Mouse (Mus musculus): ENCODE results near the gene Nfkbie. TPM values are rescaled to one million over a fixed set of nuclear protein-coding genes. Genes with fewer than 3 reads are reported as not detected.

Nfkbie gene
- polyA plus RNA-seq, 1 experiment from 2014 or later: 9.7 TPM

DNA sequence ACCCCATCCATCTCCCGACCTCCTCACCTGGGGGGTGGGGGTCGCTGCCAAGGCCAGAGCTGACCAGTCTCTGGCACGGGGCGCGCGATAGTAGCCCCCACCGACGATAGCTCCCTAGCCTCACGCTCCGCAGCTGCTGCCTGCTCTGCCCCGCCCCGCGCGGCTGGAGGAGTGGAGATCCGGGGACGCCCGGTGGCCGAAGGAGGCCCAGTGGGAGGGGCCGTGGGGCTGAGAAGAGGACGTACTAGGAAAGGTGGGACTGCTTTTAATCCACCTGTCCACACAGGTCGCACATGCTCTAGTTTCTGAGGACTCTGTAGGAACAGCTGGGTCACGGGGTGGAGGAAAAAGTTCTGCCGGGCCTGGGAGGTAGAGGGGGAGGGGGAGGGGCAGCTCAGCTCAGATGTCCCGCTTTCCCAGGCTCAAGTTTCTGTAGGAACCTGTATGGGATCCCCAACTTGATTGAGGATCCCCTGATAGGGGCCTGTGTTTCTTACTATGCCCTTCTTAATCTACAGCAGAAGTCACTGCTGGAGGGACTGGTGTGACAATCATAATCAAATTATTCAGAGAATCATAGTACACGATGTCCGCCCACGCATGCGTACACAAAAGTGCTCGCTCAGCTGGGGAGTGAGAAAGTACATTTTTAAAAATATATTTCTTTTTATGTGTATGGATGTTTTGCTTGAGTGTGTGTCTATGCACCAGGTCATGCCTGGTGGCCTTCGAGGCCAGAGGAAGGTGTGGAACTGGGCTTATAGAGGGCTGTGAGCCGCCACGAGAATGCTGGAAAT lies 44.1 kb downstream of the Nfkbie start, which contains the start of gene Slc29a1:
TSS of gene Slc29a1 (minus strand) at position 161 of the 797 bp plus-strand sequence.
- H3K36me3 ChIP-seq: no peaks in the 10 kb centered on the region
- peaks cover 87% of the 10 kb centered on the region for H3K27me3 ChIP-seq (ENCODE audit: insufficient read depth, poor library complexity, severe bottlenecking)
- H3K9me3 ChIP-seq: no peaks in the 10 kb centered on the region
- DNase-seq (ENCODE audit: low spot score): peak; percentile 59
- H3K27ac ChIP-seq: peak within 1 kb of the TSS; percentile 85
- whole genome bisulfite sequencing: 14% methylated on average over 32 of the region's 32 CpGs
- H3K4me1 ChIP-seq (replicated peaks): peaks cover 75% of the 10 kb centered on the region
- H3K4me3 ChIP-seq: peak within 1 kb of the TSS; percentile 57

DNA sequence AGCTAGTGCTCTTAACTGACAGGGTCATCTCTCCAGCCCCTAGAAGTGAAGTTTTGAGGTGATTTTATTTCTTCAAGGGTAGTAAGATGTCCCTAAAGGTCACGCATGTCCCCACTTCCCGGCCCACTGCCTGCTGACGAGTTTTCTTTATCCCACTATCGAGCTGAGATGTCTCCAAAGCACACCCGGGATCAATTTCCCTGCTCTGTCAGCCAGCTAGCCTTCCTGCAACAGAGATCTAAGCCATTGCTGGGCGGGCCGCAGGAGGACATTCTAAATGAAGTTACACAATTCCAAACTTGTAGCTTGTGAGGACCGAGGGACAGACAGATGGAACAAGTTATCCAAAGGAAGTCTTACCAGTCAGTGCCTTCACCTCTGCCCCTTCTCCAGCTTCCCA lies 44.8 kb downstream of the Nfkbie start:
- peak overlapping the region; percentile 57; the same call in 1 of the 2 replicates for H3K4me3 ChIP-seq
- 0 out of 2 replicates have a peak overlapping the region, but pooled peaks have one; percentile 85 for H3K27ac ChIP-seq
- peak; percentile 34 for DNase-seq (ENCODE audit: low spot score)
- WGBS: 40% methylated on average over 8 of the region's 8 CpGs
- no peaks in the 10 kb centered on the region for H3K9me3 ChIP-seq
- H3K4me1 ChIP-seq (replicated peaks): peaks cover 69% of the 10 kb centered on the region
- no peaks in the 10 kb centered on the region for H3K36me3 ChIP-seq
- H3K27me3 ChIP-seq (ENCODE audit: insufficient read depth, poor library complexity, severe bottlenecking): peaks cover 81% of the 10 kb centered on the region

DNA sequence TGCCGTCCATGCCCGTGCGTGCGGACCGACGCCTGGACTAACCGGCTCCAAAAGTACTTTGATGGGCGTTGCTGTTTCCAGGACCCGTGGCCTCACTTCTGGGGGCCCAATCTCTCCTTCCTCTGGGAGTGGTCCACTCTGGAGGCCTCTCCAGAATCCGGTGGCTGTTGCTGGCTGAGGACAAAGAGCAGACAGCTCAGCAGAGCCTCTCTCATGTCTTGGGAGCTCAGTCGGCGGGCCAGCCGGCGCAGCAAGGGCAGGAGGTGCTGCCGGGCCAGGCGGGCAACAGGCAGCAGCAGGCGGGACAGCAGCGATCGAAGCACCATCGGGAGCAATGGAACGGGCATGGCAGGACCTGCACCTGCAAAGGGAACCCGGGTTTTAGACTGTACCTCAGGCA lies 45.8 kb downstream of the Nfkbie start:
- peak; percentile 46 for DNase-seq (ENCODE audit: low spot score)
- Histone ChIP-seq H3K4me1 (replicated peaks) (peaks cover 58% of the 10 kb centered on the region), H3K9me3 (no peaks in the 10 kb centered on the region), H3K36me3 (no peaks in the 10 kb centered on the region), H3K27ac (peak overlapping the region; percentile 85), H3K4me3 (peak overlapping the region; percentile 29), H3K27me3 (ENCODE audit: insufficient read depth, poor library complexity, severe bottlenecking) (peaks cover 71% of the 10 kb centered on the region)
- 9% methylated on average over 22 of the region's 22 CpGs for WGBS

DNA sequence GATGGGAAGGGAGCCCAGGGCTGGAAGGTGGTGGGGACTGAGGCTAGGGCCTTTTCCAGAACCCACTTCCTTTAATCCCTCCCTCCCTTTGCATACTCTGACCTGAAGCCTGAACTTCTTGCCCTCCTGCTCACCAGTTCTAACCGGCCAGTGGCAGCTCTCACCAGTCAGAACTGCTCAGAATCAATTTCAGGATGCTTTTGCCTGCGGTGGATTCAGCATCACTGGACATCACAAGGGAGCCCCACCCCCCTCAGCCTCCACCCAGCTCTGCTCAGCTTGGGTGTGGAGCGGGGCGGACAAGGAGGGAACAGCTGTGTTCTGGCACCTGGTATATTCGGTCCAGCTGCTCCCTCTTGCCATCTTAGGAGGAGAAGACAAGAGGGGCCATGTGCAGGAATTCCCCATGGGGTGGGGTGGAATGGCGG lies 46.4 kb downstream of the Nfkbie start, which contains the start of gene Mymx:
TSS of gene Mymx (minus strand) at position 226 of the 428 bp plus-strand sequence.
- Histone ChIP-seq H3K36me3 (no peaks in the 10 kb centered on the region), H3K27me3 (ENCODE audit: insufficient read depth, poor library complexity, severe bottlenecking) (peaks cover 65% of the 10 kb centered on the region), H3K4me3 (peak within 1 kb of the TSS; percentile 29), H3K4me1 (replicated peaks) (peaks cover 53% of the 10 kb centered on the region), H3K9me3 (no peaks in the 10 kb centered on the region), H3K27ac (peak within 1 kb of the TSS; percentile 85)
- DNase-seq (ENCODE audit: low spot score): peak; percentile 72
- 30% methylated on average over 6 of the region's 6 CpGs for WGBS

DNA sequence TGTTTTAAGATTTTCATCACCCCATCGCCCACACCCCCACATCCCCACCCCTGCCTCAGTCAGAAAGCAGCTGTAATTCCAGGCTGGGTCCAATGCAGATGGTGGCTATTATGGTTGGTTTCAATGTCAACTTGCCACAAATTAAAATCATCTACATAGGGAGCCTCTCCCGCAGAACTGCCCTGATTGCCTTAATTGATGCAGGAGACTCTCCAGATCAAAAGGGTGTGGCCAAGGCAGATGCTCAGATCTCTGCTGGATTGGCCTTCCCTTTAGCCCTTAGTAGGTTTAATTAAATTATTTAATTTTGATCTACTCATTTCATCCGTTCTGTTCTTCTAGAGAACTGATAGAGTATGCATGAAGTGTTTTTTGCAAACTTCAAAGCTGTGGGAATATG lies 47.5 kb downstream of the Nfkbie start:
- Histone ChIP-seq H3K27ac (no peak overlapping the region), H3K27me3 (ENCODE audit: insufficient read depth, poor library complexity, severe bottlenecking) (peaks cover 55% of the 10 kb centered on the region), H3K4me1 (replicated peaks) (peaks cover 42% of the 10 kb centered on the region), H3K4me3 (no peak overlapping the region), H3K9me3 (no peaks in the 10 kb centered on the region), H3K36me3 (no peaks in the 10 kb centered on the region)
- DNase-seq (ENCODE audit: low spot score): no peak
- WGBS: 87% methylated on average over 3 of the region's 3 CpGs

DNA sequence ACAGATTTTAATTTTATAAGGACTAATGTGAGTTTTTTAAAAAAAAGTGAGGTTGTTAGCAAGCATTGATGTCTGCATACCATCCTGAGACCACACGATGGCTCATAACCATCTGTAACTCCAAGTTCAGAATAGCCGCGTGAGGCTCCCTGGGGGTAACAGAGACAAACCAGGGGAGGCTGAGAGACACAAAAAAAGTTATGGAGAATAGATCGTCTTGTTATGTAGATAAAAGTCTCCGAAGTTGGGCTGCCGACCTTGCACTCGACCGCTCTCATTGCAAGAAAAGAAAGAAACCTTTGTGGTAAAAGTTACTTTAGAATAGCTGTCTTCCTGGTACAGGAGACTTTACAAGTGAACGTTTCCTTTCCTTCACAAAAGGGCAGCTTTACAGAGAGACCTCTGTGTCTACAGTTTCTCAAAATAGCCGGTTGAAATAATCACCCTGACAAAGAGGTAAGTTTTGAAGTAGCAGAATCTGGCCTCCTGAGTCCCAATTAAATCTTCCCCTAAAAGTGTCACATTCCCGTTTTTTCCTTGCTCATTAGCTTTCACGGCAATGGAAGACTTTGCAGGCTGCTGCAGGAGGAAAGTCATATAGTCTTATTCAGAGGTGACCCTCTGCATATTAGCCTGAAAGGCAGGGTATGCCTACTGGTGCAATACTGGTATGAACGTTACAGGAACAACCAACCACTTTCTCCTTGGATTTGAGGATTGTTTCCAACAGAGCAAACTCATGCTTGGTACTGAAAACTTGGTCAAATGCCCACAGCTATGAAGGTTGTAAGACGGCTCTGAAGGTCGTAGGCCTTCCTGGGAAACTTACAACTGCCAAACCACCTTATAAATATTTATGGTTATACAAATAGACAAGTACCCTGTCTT lies 51.7 kb downstream of the Nfkbie start:
- Histone ChIP-seq H3K4me3 (no peak overlapping the region), H3K27me3 (ENCODE audit: insufficient read depth, poor library complexity, severe bottlenecking) (peaks cover 17% of the 10 kb centered on the region), H3K36me3 (no peaks in the 10 kb centered on the region), H3K4me1 (replicated peaks) (peaks cover 19% of the 10 kb centered on the region), H3K9me3 (no peaks in the 10 kb centered on the region), H3K27ac (no peak overlapping the region)
- 81% methylated on average over 15 of the region's 15 CpGs for WGBS
- DNase-seq (ENCODE audit: low spot score): no peak

DNA sequence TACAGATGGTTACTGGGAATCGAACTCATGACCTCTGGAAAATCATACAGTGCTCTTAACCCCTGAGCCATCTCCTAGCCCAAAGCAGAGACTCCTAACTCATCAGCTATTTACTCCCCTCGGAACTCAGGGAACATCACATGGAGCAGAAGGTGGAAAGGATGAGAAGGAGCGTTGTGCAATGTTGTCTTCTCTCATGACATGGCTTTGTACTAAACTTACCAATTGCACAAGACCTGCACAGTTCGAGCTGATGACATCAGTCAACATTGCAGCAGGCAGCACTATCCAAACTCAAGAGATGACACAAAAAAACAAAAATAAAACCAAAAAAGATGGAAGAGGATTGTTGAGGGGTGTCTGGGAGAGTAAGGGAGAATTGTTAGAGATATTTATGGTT lies 52.9 kb downstream of the Nfkbie start:
- Histone ChIP-seq H3K9me3 (no peaks in the 10 kb centered on the region), H3K36me3 (no peaks in the 10 kb centered on the region)
- WGBS: 88% methylated on average over 4 of the region's 4 CpGs

DNA sequence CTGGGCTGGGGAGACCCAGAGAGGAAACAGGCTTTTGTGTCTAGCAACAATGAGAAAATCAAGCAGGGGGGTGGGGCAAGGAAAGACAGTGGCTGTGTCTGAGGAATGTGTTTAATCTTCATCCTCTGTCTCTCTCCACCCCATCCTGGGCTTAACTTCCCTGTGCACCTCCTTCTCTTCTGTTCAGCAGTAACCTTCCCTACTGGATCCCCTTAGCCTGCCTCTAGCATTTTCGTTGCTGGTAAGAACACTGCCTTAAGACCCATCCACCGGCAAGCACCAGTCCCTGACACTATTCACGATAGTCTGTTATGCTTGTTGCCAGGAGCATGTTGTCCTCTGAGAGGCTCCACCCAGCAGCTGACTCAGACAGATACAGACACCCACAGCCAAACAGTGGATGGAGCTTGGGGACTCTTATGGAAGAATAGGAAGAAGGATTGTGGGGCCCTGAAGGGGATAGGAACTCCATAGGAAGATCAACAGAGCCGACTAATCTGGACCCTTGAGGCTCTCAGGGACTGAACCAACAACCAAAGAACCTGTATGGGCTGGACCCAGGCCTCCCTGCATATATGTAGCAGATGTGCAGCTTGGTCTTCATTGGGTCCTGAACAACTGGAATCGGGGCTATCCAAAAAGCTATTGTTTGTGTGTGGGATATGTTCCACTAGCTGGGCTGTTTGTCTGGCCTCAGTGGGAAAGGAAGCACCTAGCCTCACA lies 54.8 kb downstream of the Nfkbie start:
- DNase-seq (ENCODE audit: low spot score): no peak
- Histone ChIP-seq H3K27me3 (ENCODE audit: insufficient read depth, poor library complexity, severe bottlenecking) (no peaks in the 10 kb centered on the region), H3K27ac (peak overlapping the region; percentile 62), H3K9me3 (no peaks in the 10 kb centered on the region), H3K4me1 (replicated peaks) (peaks cover 17% of the 10 kb centered on the region), H3K36me3 (no peaks in the 10 kb centered on the region), H3K4me3 (no peak overlapping the region)
- 36% methylated on average over 5 of the region's 5 CpGs for WGBS

More for the DNA sequence above, 52.9 kb downstream of the Nfkbie start:
- H3K27me3 ChIP-seq (ENCODE audit: insufficient read depth, poor library complexity, severe bottlenecking): peaks cover 6% of the 10 kb centered on the region; the same call in 1 of the 2 replicates
- no peak overlapping the region for H3K4me3 ChIP-seq
- H3K27ac ChIP-seq: no peak overlapping the region
- peaks cover 17% of the 10 kb centered on the region for H3K4me1 ChIP-seq (replicated peaks)
- DNase-seq (ENCODE audit: low spot score): no peak

DNA sequence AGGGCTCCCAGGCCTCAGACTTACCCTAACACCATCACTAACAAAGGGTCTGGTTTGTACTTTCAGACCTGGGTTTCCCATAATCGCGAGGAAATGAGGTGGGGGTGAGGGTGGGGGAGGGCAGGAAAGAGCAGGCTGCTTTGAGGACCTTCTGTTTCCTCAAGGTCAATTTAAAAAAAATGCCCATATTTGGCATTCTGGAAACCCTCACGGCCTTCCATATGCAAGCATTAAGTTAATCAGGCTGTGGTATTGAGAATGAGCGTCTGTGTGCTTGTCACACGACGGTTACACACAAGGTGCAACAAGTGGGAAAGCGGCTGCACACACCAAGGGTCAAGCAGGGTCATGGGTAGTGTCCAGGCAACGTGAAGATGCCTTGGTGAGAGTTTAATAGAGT lies 56.5 kb downstream of the Nfkbie start:
- 81% methylated on average over 8 of the region's 8 CpGs for WGBS
- no peak overlapping the region; the same call in 1 of the 2 replicates for H3K27ac ChIP-seq
- DNase-seq (ENCODE audit: low spot score): no peak
- no peak overlapping the region for H3K4me3 ChIP-seq
- H3K9me3 ChIP-seq: no peaks in the 10 kb centered on the region
- no peaks in the 10 kb centered on the region for H3K36me3 ChIP-seq
- peaks cover 21% of the 10 kb centered on the region for H3K4me1 ChIP-seq (replicated peaks)
- H3K27me3 ChIP-seq (ENCODE audit: insufficient read depth, poor library complexity, severe bottlenecking): no peaks in the 10 kb centered on the region

Other genes with a start within 250 kb of the Nfkbie start
- 54.8 and 65.1 TPM in 2 replicates for gene Cdc5l, start 122.0 kb upstream of the Nfkbie start, polyA plus RNA-seq (2016; fragmentation: Nextera tagmentation; extraction: Ambion mirVana)
- 0.31 and 0.36 TPM in 2 replicates for gene Spats1, start 80.3 kb upstream of the Nfkbie start, polyA plus RNA-seq (2016; fragmentation: Nextera tagmentation; extraction: Ambion mirVana)
- 27.7 and 35.0 TPM in 2 replicates for gene Aars2, start 48.9 kb upstream of the Nfkbie start, polyA plus RNA-seq (2016; fragmentation: Nextera tagmentation; extraction: Ambion mirVana)
- gene Tcte1, start 32.3 kb upstream of the Nfkbie start, polyA plus RNA-seq (2016; fragmentation: Nextera tagmentation; extraction: Ambion mirVana): 1.7 and 3.8 TPM in 2 replicates
- 7.2 and 10.6 TPM in 2 replicates for gene Tmem151b, start 6.0 kb upstream of the Nfkbie start, polyA plus RNA-seq (2016; fragmentation: Nextera tagmentation; extraction: Ambion mirVana)
- 121 TPM in 2 replicates for gene Slc35b2, start 8.2 kb downstream of the Nfkbie start, polyA plus RNA-seq (2016; fragmentation: Nextera tagmentation; extraction: Ambion mirVana)
- 1,585 and 2,006 TPM in 2 replicates for gene Hsp90ab1, start 17.6 kb downstream of the Nfkbie start, polyA plus RNA-seq (2016; fragmentation: Nextera tagmentation; extraction: Ambion mirVana)
- 60.4 and 72.0 TPM in 2 replicates for gene Slc29a1, start 43.9 kb downstream of the Nfkbie start, polyA plus RNA-seq (2016; fragmentation: Nextera tagmentation; extraction: Ambion mirVana)
- gene Mymx, start 46.4 kb downstream of the Nfkbie start, polyA plus RNA-seq (2016; fragmentation: Nextera tagmentation; extraction: Ambion mirVana): 0.62 TPM in 1 of 2 replicates, not detected in the other
- gene Capn11, start 103.6 kb downstream of the Nfkbie start, polyA plus RNA-seq (2016; fragmentation: Nextera tagmentation; extraction: Ambion mirVana): 0.31 and 1.2 TPM in 2 replicates
- 146 and 150 TPM in 2 replicates for gene Mrpl14, start 130.6 kb downstream of the Nfkbie start, polyA plus RNA-seq (2016; fragmentation: Nextera tagmentation; extraction: Ambion mirVana)
- 60.5 and 83.5 TPM in 2 replicates for gene Tmem63b, start 131.2 kb downstream of the Nfkbie start, polyA plus RNA-seq (2016; fragmentation: Nextera tagmentation; extraction: Ambion mirVana)
- gene 1600014C23Rik, start 178.1 kb downstream of the Nfkbie start, polyA plus RNA-seq (2016; fragmentation: Nextera tagmentation; extraction: Ambion mirVana): 0.58 and 0.67 TPM in 2 replicates

All from hindbrain, embryonic 10.5 days (tissue).